In the genomic region with DNA sequence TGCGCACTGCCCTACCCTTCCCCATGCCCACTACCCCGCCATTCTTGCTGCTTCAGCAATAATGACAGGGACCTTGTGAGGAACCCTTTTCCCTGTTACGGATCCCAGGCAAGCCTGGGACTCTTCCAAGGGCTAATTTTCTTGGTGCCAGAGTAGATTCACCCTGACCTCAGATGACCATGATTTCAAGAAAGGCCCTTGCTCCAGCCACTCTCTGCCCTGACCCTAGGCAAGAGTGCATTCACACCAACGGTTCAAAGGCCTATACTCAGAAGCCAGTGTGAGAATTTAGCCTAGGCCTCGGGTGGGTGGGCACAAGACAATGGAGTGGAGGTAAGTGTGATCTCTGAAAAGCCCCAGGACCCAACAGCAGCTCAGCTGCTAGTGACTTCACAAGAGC, we compare ENCODE assay signal across 25 mouse cellular contexts. TPM values are rescaled to one million over a fixed set of nuclear protein-coding genes. Genes with fewer than 3 reads are reported as not detected.
DNase-seq lines count a peak whose midpoint lies in the region; ATAC-seq and TF ChIP-seq lines count a peak whose summit lies in the region.
"Had no signal": no experiment of that assay in that cellular context is flagged by ENCODE, and none has a peak within 500 bp of the region (broad histone marks: within the 10 kb centered on the region; RNA-seq: fewer than 3 reads in every experiment).

No protein-coding gene starts in this region.

- H3K27ac ChIP-seq in kidney, embryonic 15.5 days = peak overlapping the region; percentile 51; the same call in 1 of the 2 replicates
- H3K27ac ChIP-seq in midbrain, embryonic 15.5 days = no peak overlapping the region
- no peak overlapping the region for H3K27ac ChIP-seq in midbrain, postnatal 0 days (ENCODE audit: low read depth, low read length)
- no peak overlapping the region for H3K27ac ChIP-seq in neural tube, embryonic 13.5 days (replicated peaks)
- H3K27ac ChIP-seq: forebrain, embryonic 15.5 days; heart, adult 2 months; heart, embryonic 15.5 days; intestine, embryonic 15.5 days; stomach, embryonic 15.5 days had no signal

- H3K4me3 ChIP-seq in kidney, embryonic 15.5 days (replicated peaks) = no peak overlapping the region
- H3K4me3 ChIP-seq in midbrain, embryonic 15.5 days = no peak overlapping the region
- no peak overlapping the region for H3K4me3 ChIP-seq in midbrain, postnatal 0 days (ENCODE audit: low read depth, low read length)
- no peak overlapping the region for H3K4me3 ChIP-seq in neural tube, embryonic 13.5 days
- H3K4me3 ChIP-seq: forebrain, embryonic 15.5 days; heart, adult 2 months; intestine, embryonic 15.5 days; megakaryocyte, embryonic 14.5 days; myocyte; stomach, embryonic 15.5 days had no signal

- H3K36me3 ChIP-seq in kidney, embryonic 15.5 days = peaks cover 38% of the 10 kb centered on the region
- 0 out of 2 replicates have a peak, but pooled peaks cover 5% of the 10 kb centered on the region for H3K36me3 ChIP-seq in midbrain, embryonic 15.5 days (replicated peaks)
- H3K36me3 ChIP-seq in midbrain, postnatal 0 days (ENCODE audit: insufficient read depth, low read length) = peaks cover 20% of the 10 kb centered on the region; the same call in 1 of the 2 replicates
- H3K36me3 ChIP-seq in neural tube, embryonic 13.5 days = peaks cover 36% of the 10 kb centered on the region

- H3K4me2 ChIP-seq in kidney, embryonic 15.5 days = no peak overlapping the region; the same call in 1 of the 2 replicates
- H3K4me2 ChIP-seq in midbrain, embryonic 15.5 days = 0 out of 2 replicates have a peak overlapping the region, but pooled peaks have one; percentile 21
- H3K4me2 ChIP-seq in midbrain, postnatal 0 days (ENCODE audit: low read depth, low read length, poor library complexity, severe bottlenecking) = no peak overlapping the region
- H3K4me2 ChIP-seq in neural tube, embryonic 13.5 days = no peak overlapping the region
- H3K4me2 ChIP-seq: forebrain, embryonic 15.5 days had no signal

- peaks cover 82% of the 10 kb centered on the region for H3K4me1 ChIP-seq in kidney, embryonic 15.5 days
- peaks cover 85% of the 10 kb centered on the region for H3K4me1 ChIP-seq in midbrain, embryonic 15.5 days
- H3K4me1 ChIP-seq in midbrain, postnatal 0 days (ENCODE audit: insufficient read depth, low read length) = peaks cover 9% of the 10 kb centered on the region; the same call in 1 of the 2 replicates
- peaks cover 86% of the 10 kb centered on the region for H3K4me1 ChIP-seq in neural tube, embryonic 13.5 days (replicated peaks)

- TF ChIP-seq CTCF in midbrain, postnatal 0 days (IDR thresholded peaks at IDR 0.05) = no peak

- H3K27me3 ChIP-seq in kidney, embryonic 15.5 days = no peaks in the 10 kb centered on the region
- no peaks in the 10 kb centered on the region for H3K27me3 ChIP-seq in midbrain, embryonic 15.5 days (replicated peaks)
- no peaks in the 10 kb centered on the region for H3K27me3 ChIP-seq in midbrain, postnatal 0 days (ENCODE audit: insufficient read depth, low read length)
- no peaks in the 10 kb centered on the region for H3K27me3 ChIP-seq in neural tube, embryonic 13.5 days
- H3K27me3 ChIP-seq: CH12.LX; forebrain, embryonic 15.5 days; heart, embryonic 15.5 days; intestine, embryonic 15.5 days; stomach, embryonic 15.5 days had no signal

- WGBS in kidney, embryonic 15.5 days = 65% methylated on average over 5 of the region's 5 CpGs
- 70% methylated on average over 5 of the region's 5 CpGs for WGBS in midbrain, embryonic 15.5 days
- 69% methylated on average over 5 of the region's 5 CpGs for WGBS in midbrain, postnatal 0 days
- 60% methylated on average over 5 of the region's 5 CpGs for WGBS in neural tube, embryonic 13.5 days

- H3K9me3 ChIP-seq in kidney, embryonic 15.5 days (replicated peaks) = no peaks in the 10 kb centered on the region
- no peaks in the 10 kb centered on the region for H3K9me3 ChIP-seq in midbrain, embryonic 15.5 days
- no peaks in the 10 kb centered on the region for H3K9me3 ChIP-seq in midbrain, postnatal 0 days (ENCODE audit: low read length)
- no peaks in the 10 kb centered on the region for H3K9me3 ChIP-seq in neural tube, embryonic 13.5 days
- H3K9me3 ChIP-seq: forebrain, embryonic 15.5 days; heart, embryonic 15.5 days; intestine, embryonic 15.5 days; megakaryocyte, embryonic 14.5 days; stomach, embryonic 15.5 days had no signal

- no peak overlapping the region for H3K9ac ChIP-seq in kidney, embryonic 15.5 days
- H3K9ac ChIP-seq in midbrain, embryonic 15.5 days = no peak overlapping the region
- no peak overlapping the region for H3K9ac ChIP-seq in midbrain, postnatal 0 days (replicated peaks; ENCODE audit: low read length, poor library complexity, severe bottlenecking)
- peak overlapping the region; percentile 41 for H3K9ac ChIP-seq in neural tube, embryonic 13.5 days
- H3K9ac ChIP-seq: forebrain, embryonic 15.5 days; heart, embryonic 15.5 days; intestine, embryonic 15.5 days; stomach, embryonic 15.5 days had no signal

- ATAC-seq in cerebellum, adult (ENCODE audit: insufficient number of reproducible peaks, low FRiP score, low TSS enrichment) = no peak
- ATAC-seq in kidney, embryonic 15.5 days (replicated peaks; ENCODE audit: low FRiP score) = no peak
- ATAC-seq in midbrain, embryonic 15.5 days (replicated peaks) = no peak
- ATAC-seq in midbrain, postnatal 0 days (ENCODE audit: low FRiP score) = no peak
- ATAC-seq in neural tube, embryonic 13.5 days (ENCODE audit: low read depth) = no peak
- ATAC-seq: forebrain, embryonic 15.5 days; intestine, embryonic 15.5 days had no signal

- DNase-seq in cerebellum, adult 9-11 months = peak; percentile 59
- no peak for DNase-seq in kidney, postnatal 10 days
- no peak for DNase-seq in midbrain, postnatal 0 days (ENCODE audit: low spot score)
- DNase-seq in embryo, embryonic 10 days (ENCODE audit: low spot score) = no peak
- DNase-seq: gastrocnemius, postnatal 25 days; heart, adult 2 months; heart, postnatal 4 days; kidney, postnatal 14 days; lung, adult 18-20 months; retina, postnatal 1 day had no signal

RNA-seq across cellular contexts. Expression of gene Npcd, which starts 4.6 kb away (rescaled TPM):
- not detected in 2 replicates for polyA plus RNA-seq in kidney, embryonic 15.5 days (2015; fragmentation: Nextera tagmentation; extraction: Ambion mirVana)
- polyA plus RNA-seq in midbrain, embryonic 15.5 days (2015; fragmentation: Nextera tagmentation; extraction: Ambion mirVana) = 0.42 and 0.98 TPM in 2 replicates
- 8.2 and 12.1 TPM in 2 replicates for total RNA-seq in midbrain, postnatal 0 days (2014; rRNA removed)
- 3.2 and 4.6 TPM in 2 replicates for polyA plus RNA-seq in midbrain, postnatal 0 days (2015; fragmentation: Nextera tagmentation; extraction: Ambion mirVana)
- 0.90 TPM in 1 of 2 replicates, not detected in the other for polyA plus RNA-seq in neural tube, embryonic 13.5 days (2015; fragmentation: Nextera tagmentation; extraction: Ambion mirVana)
- total RNA-seq: common myeloid progenitor, adult 5-6 weeks had no signal
- polyA plus RNA-seq: heart, embryonic 15.5 days; limb, embryonic 11.5 days; liver, embryonic 11.5 days; stomach, embryonic 15.5 days; thymus, postnatal 0 days had no signal

RNA-seq across cellular contexts. Expression of gene Cbx6, which starts 5.1 kb away (rescaled TPM):
- polyA plus RNA-seq in kidney, embryonic 15.5 days (2015; fragmentation: Nextera tagmentation; extraction: Ambion mirVana) = 45.5 and 50.4 TPM in 2 replicates
- polyA plus RNA-seq in midbrain, embryonic 15.5 days (2015; fragmentation: Nextera tagmentation; extraction: Ambion mirVana) = 70.6 and 75.7 TPM in 2 replicates
- total RNA-seq in midbrain, postnatal 0 days (2014; rRNA removed) = 109 and 118 TPM in 2 replicates
- polyA plus RNA-seq in midbrain, postnatal 0 days (2015; fragmentation: Nextera tagmentation; extraction: Ambion mirVana) = 65.0 and 70.6 TPM in 2 replicates
- polyA plus RNA-seq in neural tube, embryonic 13.5 days (2015; fragmentation: Nextera tagmentation; extraction: Ambion mirVana) = 39.8 and 42.0 TPM in 2 replicates

RNA-seq across cellular contexts. Expression of gene Nptxr, which starts 24.9 kb away (rescaled TPM):
- 2.0 and 2.4 TPM in 2 replicates for polyA plus RNA-seq in kidney, embryonic 15.5 days (2015; fragmentation: Nextera tagmentation; extraction: Ambion mirVana)
- polyA plus RNA-seq in midbrain, embryonic 15.5 days (2015; fragmentation: Nextera tagmentation; extraction: Ambion mirVana) = 52.0 and 54.8 TPM in 2 replicates
- 254 and 288 TPM in 2 replicates for total RNA-seq in midbrain, postnatal 0 days (2014; rRNA removed)
- polyA plus RNA-seq in midbrain, postnatal 0 days (2015; fragmentation: Nextera tagmentation; extraction: Ambion mirVana) = 84.2 and 97.8 TPM in 2 replicates
- polyA plus RNA-seq in neural tube, embryonic 13.5 days (2015; fragmentation: Nextera tagmentation; extraction: Ambion mirVana) = 19.9 and 22.1 TPM in 2 replicates

RNA-seq across cellular contexts. Expression of gene Dnal4, which starts 51.8 kb away (rescaled TPM):
- polyA plus RNA-seq in kidney, embryonic 15.5 days (2015; fragmentation: Nextera tagmentation; extraction: Ambion mirVana) = 58.3 and 67.4 TPM in 2 replicates
- polyA plus RNA-seq in midbrain, embryonic 15.5 days (2015; fragmentation: Nextera tagmentation; extraction: Ambion mirVana) = 80.6 and 81.1 TPM in 2 replicates
- 40.8 and 44.0 TPM in 2 replicates for total RNA-seq in midbrain, postnatal 0 days (2014; rRNA removed)
- 55.9 and 59.7 TPM in 2 replicates for polyA plus RNA-seq in midbrain, postnatal 0 days (2015; fragmentation: Nextera tagmentation; extraction: Ambion mirVana)
- 69.7 and 72.1 TPM in 2 replicates for polyA plus RNA-seq in neural tube, embryonic 13.5 days (2015; fragmentation: Nextera tagmentation; extraction: Ambion mirVana)
